Mouse (Mus musculus) midbrain, embryonic 12.5 days (tissue): ENCODE data around the gene Orai1. TPM values are rescaled to one million over a fixed set of nuclear protein-coding genes. Genes with fewer than 3 reads are reported as not detected.

Experiments
- ATAC-seq: fragments of 200-750 bp; cut with Nextera tagmentation; 2 replicates; pipeline ENCODE4 v1.8.0; 2017; ENCODE audit warnings: low read depth, moderate TSS enrichment, moderate library complexity; ENCODE audit not compliant: low FRiP score
- H3K27ac ChIP-seq: fragments of 300-500 bp; sonication (generic); replicated peaks from 2 replicates; pipeline ENCODE4 v1.5.1; 2016; ENCODE audit warnings: mild to moderate bottlenecking
- H3K27me3 ChIP-seq: fragments of 300-500 bp; sonication (generic); 2 replicates; pipeline ENCODE4 v1.6.1; 2016; ENCODE audit warnings: mild to moderate bottlenecking
- H3K36me3 ChIP-seq: fragments of 300-500 bp; sonication (generic); 2 replicates; pipeline ENCODE4 v1.6.1; 2016
- H3K4me1 ChIP-seq: fragments of 300-500 bp; sonication (generic); 2 replicates; pipeline ENCODE4 v1.6.1; 2016
- H3K4me2 ChIP-seq: fragments of 300-500 bp; sonication (generic); replicated peaks from 2 replicates; pipeline ENCODE4 v1.6.1; 2016; ENCODE audit warnings: mild to moderate bottlenecking, moderate library complexity
- H3K4me3 ChIP-seq: fragments of 300-500 bp; sonication (generic); 2 replicates; pipeline ENCODE4 v1.5.1; 2016; ENCODE audit warnings: mild to moderate bottlenecking
- H3K9ac ChIP-seq: fragments of 300-500 bp; sonication (generic); replicated peaks from 2 replicates; pipeline ENCODE4 v1.6.1; 2016; ENCODE audit warnings: mild to moderate bottlenecking, moderate library complexity
- H3K9me3 ChIP-seq: fragments of 300-500 bp; sonication (generic); 2 replicates; pipeline ENCODE4 v1.6.1; 2016; ENCODE audit warnings: mild to moderate bottlenecking
- WGBS: fragments of 180-500 bp; shearing (Covaris S2); methylation state at CpG from one replicate; pipeline ENCODE4 v1.1.7; 2016; 5-methylcytosine and 5-hydroxymethylcytosine counted together
- polyA plus RNA-seq: library from polyadenylated mRNA; unstranded; fragments of >200 nt; fragmentation: Nextera tagmentation; extraction: Ambion mirVana; gene quantifications from 2 replicates; pipeline ENCODE4 v1.2.1, GENCODE M21; 2016

Orai1 gene
- polyA plus RNA-seq, 1 experiment from 2014 or later = 11.7 TPM

GRCm38 (mm10) chr5:122987211-122988020 is 27.5 kb upstream of the Orai1 start:
- WGBS = under 1% methylated on average over 39 of the region's 39 CpGs
- Histone ChIP-seq H3K4me1 (peaks cover 62% of the 10 kb centered on the region), H3K4me3 (peak overlapping the region; percentile 75), H3K4me2 (peak overlapping the region; percentile 97), H3K36me3 (peaks cover 1% of the 10 kb centered on the region; the same call in 1 of the 2 replicates), H3K27ac (peak overlapping the region; percentile 91), H3K9me3 (no peaks in the 10 kb centered on the region), H3K9ac (peak overlapping the region; percentile 81), H3K27me3 (no peaks in the 10 kb centered on the region)
- ATAC-seq = peak; percentile 32

GRCm38 (mm10) chr5:122988021-122988751 is 26.7 kb upstream of the Orai1 start:
- H3K4me3 ChIP-seq = peak overlapping the region; percentile 75
- H3K36me3 ChIP-seq = no peaks in the 10 kb centered on the region
- peak overlapping the region; percentile 91 for H3K27ac ChIP-seq
- H3K9me3 ChIP-seq = no peaks in the 10 kb centered on the region
- ATAC-seq = 0 out of 2 replicates have a peak, but pooled peaks have one; percentile 5
- WGBS = 0% methylated on average over 38 of the region's 41 CpGs
- H3K27me3 ChIP-seq = no peaks in the 10 kb centered on the region
- H3K9ac ChIP-seq = peak overlapping the region; percentile 81
- H3K4me2 ChIP-seq = peak overlapping the region; percentile 97
- peaks cover 62% of the 10 kb centered on the region for H3K4me1 ChIP-seq

GRCm38 (mm10) chr5:122989001-122989525 is 25.8 kb upstream of the Orai1 start:
- H3K9ac ChIP-seq = peak overlapping the region; percentile 81
- peak overlapping the region; percentile 75 for H3K4me3 ChIP-seq
- H3K9me3 ChIP-seq = no peaks in the 10 kb centered on the region
- WGBS = under 1% methylated on average over 39 of the region's 39 CpGs
- peaks cover 63% of the 10 kb centered on the region for H3K4me1 ChIP-seq
- peak overlapping the region; percentile 97 for H3K4me2 ChIP-seq
- H3K36me3 ChIP-seq = no peaks in the 10 kb centered on the region
- H3K27me3 ChIP-seq = no peaks in the 10 kb centered on the region
- peak; percentile 35; the same call in 1 of the 2 replicates for ATAC-seq
- peak overlapping the region; percentile 91 for H3K27ac ChIP-seq

GRCm38 (mm10) chr5:122989551-122990330 is 25.1 kb upstream of the Orai1 start, which contains the start of gene Kdm2b:
TSS of gene Kdm2b (minus strand) at chr5:122989823.
- peak within 1 kb of the TSS; percentile 81 for H3K9ac ChIP-seq
- H3K4me1 ChIP-seq = peaks cover 67% of the 10 kb centered on the region
- peak within 1 kb of the TSS; percentile 91 for H3K27ac ChIP-seq
- WGBS = 2% methylated on average over 15 of the region's 15 CpGs
- peak within 1 kb of the TSS; percentile 75 for H3K4me3 ChIP-seq
- H3K27me3 ChIP-seq = no peaks in the 10 kb centered on the region
- H3K4me2 ChIP-seq = peak within 1 kb of the TSS; percentile 97
- peak; percentile 32; the same call in 1 of the 2 replicates for ATAC-seq
- H3K36me3 ChIP-seq = no peaks in the 10 kb centered on the region
- no peaks in the 10 kb centered on the region for H3K9me3 ChIP-seq

GRCm38 (mm10) chr5:122990411-122991160 is 24.3 kb upstream of the Orai1 start:
- Histone ChIP-seq H3K4me2 (peak overlapping the region; percentile 97), H3K9ac (peak overlapping the region; percentile 81), H3K4me1 (peaks cover 62% of the 10 kb centered on the region), H3K27me3 (no peaks in the 10 kb centered on the region), H3K9me3 (no peaks in the 10 kb centered on the region), H3K27ac (peak overlapping the region; percentile 54), H3K36me3 (no peaks in the 10 kb centered on the region), H3K4me3 (peak overlapping the region; percentile 75)
- WGBS = 6% methylated on average over 16 of the region's 16 CpGs
- ATAC-seq = no peak

- WGBS = 30% methylated on average over 5 of the region's 5 CpGs
- Histone ChIP-seq H3K9me3 (no peaks in the 10 kb centered on the region), H3K4me1 (peaks cover 53% of the 10 kb centered on the region), H3K4me3 (peak overlapping the region; percentile 75; the same call in 1 of the 2 replicates), H3K4me2 (peak overlapping the region; percentile 97), H3K36me3 (no peaks in the 10 kb centered on the region), H3K27ac (peak overlapping the region; percentile 54), H3K27me3 (no peaks in the 10 kb centered on the region), H3K9ac (peak overlapping the region; percentile 34; the same call in 1 of the 2 replicates)
- no peak for ATAC-seq
These were observed 23.4 kb upstream of the Orai1 start for GRCm38 (mm10) chr5:122991350-122992004.

- Histone ChIP-seq H3K36me3 (no peaks in the 10 kb centered on the region), H3K9ac (no peak overlapping the region), H3K27me3 (no peaks in the 10 kb centered on the region), H3K4me3 (no peak overlapping the region), H3K27ac (no peak overlapping the region), H3K9me3 (no peaks in the 10 kb centered on the region), H3K4me2 (no peak overlapping the region; the same call in 1 of the 2 replicates), H3K4me1 (peaks cover 37% of the 10 kb centered on the region)
- no peak for ATAC-seq
- 54% methylated on average over 2 of the region's 2 CpGs for WGBS
These were observed 21.1 kb upstream of the Orai1 start for GRCm38 (mm10) chr5:122993811-122994210.

GRCm38 (mm10) chr5:122994303-122994846 is 20.5 kb upstream of the Orai1 start:
- Histone ChIP-seq H3K27me3 (no peaks in the 10 kb centered on the region), H3K4me3 (no peak overlapping the region), H3K27ac (no peak overlapping the region), H3K9ac (no peak overlapping the region), H3K9me3 (no peaks in the 10 kb centered on the region), H3K36me3 (no peaks in the 10 kb centered on the region), H3K4me1 (peaks cover 36% of the 10 kb centered on the region), H3K4me2 (no peak overlapping the region; the same call in none of the 2 replicates)
- 13% methylated on average over 5 of the region's 5 CpGs for WGBS
- peak; percentile 87 for ATAC-seq

GRCm38 (mm10) chr5:122994910-122995309 is 20.0 kb upstream of the Orai1 start:
- no peak for ATAC-seq
- no peaks in the 10 kb centered on the region for H3K36me3 ChIP-seq
- H3K4me2 ChIP-seq = no peak overlapping the region; the same call in 1 of the 2 replicates
- H3K9ac ChIP-seq = no peak overlapping the region
- no peaks in the 10 kb centered on the region for H3K9me3 ChIP-seq
- H3K27ac ChIP-seq = no peak overlapping the region
- peaks cover 31% of the 10 kb centered on the region for H3K4me1 ChIP-seq
- H3K27me3 ChIP-seq = no peaks in the 10 kb centered on the region
- H3K4me3 ChIP-seq = no peak overlapping the region
- WGBS = 0% methylated on average over 1 of the region's 1 CpGs
